Mouse (Mus musculus) B cell, adult 2 months (primary cell): Measurements from ENCODE around the gene Hcn4.
A peak's percentile ranks its signal among the peaks of the same experiment; 100 is the strongest.

Source experiments
- DNase-seq, 2 experiments: peaks; one replicate each; pipeline ENCODE4 v3.0.0; 2022

Hcn4 gene

GRCm38 (mm10) chr9:58849576-58850315 is 26.5 kb downstream of the Hcn4 start:
- DNase-seq: no peak

- DNase-seq: no peak
Measured at GRCm38 (mm10) chr9:58854931-58855330, 31.7 kb downstream of the Hcn4 start.

GRCm38 (mm10) chr9:58859080-58859635 is 35.9 kb downstream of the Hcn4 start:
- no peak for DNase-seq

GRCm38 (mm10) chr9:58863826-58864225 is 40.6 kb downstream of the Hcn4 start:
- DNase-seq: no peak

GRCm38 (mm10) chr9:58871141-58871540 is 47.9 kb downstream of the Hcn4 start:
- DNase-seq: no peak

GRCm38 (mm10) chr9:58873541-58874324 is 50.5 kb downstream of the Hcn4 start:
- DNase-seq: peak; percentile 24 to 26

- DNase-seq: no peak
Measured at GRCm38 (mm10) chr9:58874354-58874753, 51.1 kb downstream of the Hcn4 start.

GRCm38 (mm10) chr9:58875439-58875838 is 52.2 kb downstream of the Hcn4 start:
- no peak for DNase-seq

GRCm38 (mm10) chr9:58876946-58877625 is 53.9 kb downstream of the Hcn4 start:
- no peak for DNase-seq

- DNase-seq: no peak
Measured at GRCm38 (mm10) chr9:58879836-58880235, 56.6 kb downstream of the Hcn4 start.

- no peak for DNase-seq
Measured at GRCm38 (mm10) chr9:58882686-58883085, 59.5 kb downstream of the Hcn4 start.

GRCm38 (mm10) chr9:58889782-58890448 is 66.7 kb downstream of the Hcn4 start:
- no peak for DNase-seq

- no peak for DNase-seq
Measured at GRCm38 (mm10) chr9:58890893-58891292, 67.7 kb downstream of the Hcn4 start.

GRCm38 (mm10) chr9:58891840-58892640 is 68.8 kb downstream of the Hcn4 start:
- no peak for DNase-seq

GRCm38 (mm10) chr9:58899602-58900001 is 76.4 kb downstream of the Hcn4 start:
- DNase-seq: no peak

- DNase-seq: peak; percentile 71
Measured at GRCm38 (mm10) chr9:58902869-58903585, 79.8 kb downstream of the Hcn4 start.
